Mouse (Mus musculus) MEL (cell line): ENCODE results near the gene Ptgs1. TPM values are rescaled to one million over a fixed set of nuclear protein-coding genes. Genes with fewer than 3 reads are reported as not detected.

Source experiments
- DNase-seq: peaks from one replicate; pipeline ENCODE4 v3.0.0; 2011; ENCODE audit warnings: low read depth, low spot score
- H3K27ac ChIP-seq: 2 replicates; pipeline ENCODE4 v1.5.1; 2012; ENCODE audit warnings: low read depth, mild to moderate bottlenecking, control low read depth, low read length, moderate library complexity; ENCODE audit not compliant: control insufficient read depth
- H3K27me3 ChIP-seq, 2 experiments: fragments of 150-350 bp in 1 of 2; sonication (generic) in 1 of 2; 2 replicates each; pipeline ENCODE4 v1.6.1; 2012; ENCODE audit warnings: low read length in 2 of 2, mild to moderate bottlenecking in 2 of 2, improper control_type of control experiment in 1 of 2, moderate library complexity in 1 of 2; ENCODE audit not compliant: insufficient read depth in 2 of 2, control insufficient read depth in 1 of 2
- H3K36me3 ChIP-seq, 2 experiments: 2 replicates each; pipeline ENCODE4 v1.6.1; 2012 to 2014; ENCODE audit warnings: low read length in 2 of 2, improper control_type of control experiment in 1 of 2, inconsistent platforms in 1 of 2, mild to moderate bottlenecking in 1 of 2; ENCODE audit not compliant: insufficient read depth in 2 of 2, control insufficient read depth in 1 of 2
- H3K4me1 ChIP-seq, 2 experiments: fragments of 150-350 bp in 1 of 2; sonication (generic) in 1 of 2; 2 replicates each; pipeline ENCODE4 v1.6.1; 2012; ENCODE audit warnings: low read length in 2 of 2, improper control_type of control experiment in 1 of 2, mild to moderate bottlenecking in 1 of 2; ENCODE audit not compliant: insufficient read depth in 2 of 2, control insufficient read depth in 1 of 2
- H3K4me3 ChIP-seq, 2 experiments: fragments of 150-350 bp in 1 of 2; sonication (generic) in 1 of 2; 2 replicates each; pipeline ENCODE4 v1.5.1; 2012; ENCODE audit warnings: low read depth in 2 of 2, low read length in 2 of 2, mild to moderate bottlenecking in 2 of 2, moderate library complexity in 2 of 2, control low read depth in 1 of 2, improper control_type of control experiment in 1 of 2; ENCODE audit not compliant: control insufficient read depth in 1 of 2, insufficient read depth in 1 of 2
- H3K79me2 ChIP-seq: 2 replicates; pipeline ENCODE4 v1.6.1; 2012; ENCODE audit warnings: mild to moderate bottlenecking, low read length, moderate library complexity; ENCODE audit not compliant: control insufficient read depth, poor library complexity, insufficient read depth
- H3K9ac ChIP-seq: 2 replicates; pipeline ENCODE4 v1.6.1; 2012; ENCODE audit warnings: low read depth, mild to moderate bottlenecking, control low read depth, low read length, moderate library complexity; ENCODE audit not compliant: control insufficient read depth, poor library complexity, severe bottlenecking
- H3K9me3 ChIP-seq: fragments of 150-350 bp; sonication (generic); replicated peaks from 2 replicates; pipeline ENCODE4 v1.6.1; 2012; ENCODE audit warnings: mild to moderate bottlenecking, low read length, improper control_type of control experiment, moderate library complexity; ENCODE audit not compliant: insufficient read depth
- CHD1 ChIP-seq: IDR thresholded peaks from 2 replicates; pipeline ENCODE4 v1.6.1; 2012; ENCODE audit warnings: low read depth, mild to moderate bottlenecking, inconsistent platforms, low read length, improper control_type of control experiment
- E2F4 ChIP-seq: IDR thresholded peaks from 2 replicates; pipeline ENCODE4 v1.6.1; 2011; ENCODE audit warnings: low read depth, low read length, improper control_type of control experiment, borderline replicate concordance
- ELF1 ChIP-seq: IDR thresholded peaks from 2 replicates; pipeline ENCODE4 v1.6.1; 2014; ENCODE audit warnings: low read depth, mild to moderate bottlenecking, inconsistent platforms, low read length, improper control_type of control experiment, moderate library complexity
- EP300 ChIP-seq, 2 experiments: IDR thresholded peaks; 2 replicates each; pipeline ENCODE4 v1.6.1; 2011; ENCODE audit warnings: improper control_type of control experiment in 2 of 2, low read length in 2 of 2, low read depth in 1 of 2, mild to moderate bottlenecking in 1 of 2
- GABPA ChIP-seq: IDR thresholded peaks from 2 replicates; pipeline ENCODE4 v1.6.1; 2012; ENCODE audit warnings: low read depth, mild to moderate bottlenecking, inconsistent platforms, low read length, improper control_type of control experiment, moderate library complexity
- JUND ChIP-seq: IDR thresholded peaks from 2 replicates; pipeline ENCODE4 v1.6.1; 2011; ENCODE audit warnings: low read depth, mild to moderate bottlenecking, improper control_type of control experiment, low read length
- KAT2A ChIP-seq: conservative IDR thresholded peaks from 2 replicates; pipeline ENCODE4 v1.6.1; 2012; ENCODE audit warnings: low read depth, low read length, improper control_type of control experiment, inconsistent platforms
- MAX ChIP-seq: IDR thresholded peaks from 2 replicates; pipeline ENCODE4 v1.6.1; 2011; ENCODE audit warnings: low read length, improper control_type of control experiment
- MAZ ChIP-seq: IDR thresholded peaks from 2 replicates; pipeline ENCODE4 v1.6.1; 2012; ENCODE audit warnings: low read depth, mild to moderate bottlenecking, inconsistent platforms, low read length, improper control_type of control experiment
- MXI1 ChIP-seq: IDR thresholded peaks from 2 replicates; pipeline ENCODE4 v1.6.1; 2011; ENCODE audit warnings: mild to moderate bottlenecking, low read depth, low read length, improper control_type of control experiment
- MYC ChIP-seq: IDR thresholded peaks from 2 replicates; pipeline ENCODE4 v1.6.1; 2011; ENCODE audit warnings: low read depth, mild to moderate bottlenecking, low read length, improper control_type of control experiment, moderate library complexity
- NELFE ChIP-seq: IDR thresholded peaks from 2 replicates; pipeline ENCODE4 v1.6.1; 2011; ENCODE audit warnings: low read depth, low read length, improper control_type of control experiment
- NRF1 ChIP-seq: IDR thresholded peaks from 2 replicates; pipeline ENCODE4 v1.6.1; 2014; ENCODE audit warnings: low read depth, mild to moderate bottlenecking, inconsistent platforms, low read length, improper control_type of control experiment, moderate library complexity; ENCODE audit not compliant: poor library complexity, insufficient read depth, severe bottlenecking
- POLR2A ChIP-seq, 2 experiments: IDR thresholded peaks; 2 replicates each; pipeline ENCODE4 v1.6.1; 2011 to 2012; ENCODE audit warnings: low read length in 2 of 2, mild to moderate bottlenecking in 2 of 2, control low read depth in 1 of 2, improper control_type of control experiment in 1 of 2, low read depth in 1 of 2, moderate library complexity in 1 of 2; ENCODE audit not compliant: control insufficient read depth in 1 of 2, insufficient read depth in 1 of 2, poor library complexity in 1 of 2
- POLR2AphosphoS5 ChIP-seq: IDR thresholded peaks from 2 replicates; pipeline ENCODE4 v1.6.1; 2012; ENCODE audit warnings: low read depth, borderline replicate concordance, mild to moderate bottlenecking, inconsistent platforms, low read length, moderate library complexity, mixed read lengths
- SIN3A ChIP-seq: IDR thresholded peaks from 2 replicates; pipeline ENCODE4 v1.6.1; 2012; ENCODE audit warnings: low read length, improper control_type of control experiment, inconsistent platforms
- SMC3 ChIP-seq: IDR thresholded peaks from 2 replicates; pipeline ENCODE4 v1.6.1; 2011; ENCODE audit warnings: low read depth, low read length, improper control_type of control experiment
- TCF12 ChIP-seq: IDR thresholded peaks from 2 replicates; pipeline ENCODE4 v1.6.1; 2014; ENCODE audit warnings: low read depth, mild to moderate bottlenecking, inconsistent platforms, low read length, improper control_type of control experiment, moderate library complexity
- USF1 ChIP-seq: IDR thresholded peaks from 2 replicates; pipeline ENCODE4 v1.6.1; 2014; ENCODE audit warnings: low read depth, mild to moderate bottlenecking, inconsistent platforms, low read length, improper control_type of control experiment, moderate library complexity
- USF2 ChIP-seq, 2 experiments: IDR thresholded peaks; 2 replicates each; pipeline ENCODE4 v1.6.1; 2011 to 2012; ENCODE audit warnings: improper control_type of control experiment in 2 of 2, low read length in 2 of 2, borderline replicate concordance in 1 of 2, inconsistent platforms in 1 of 2, low read depth in 1 of 2, mild to moderate bottlenecking in 1 of 2; ENCODE audit not compliant: insufficient read depth in 1 of 2
- ZKSCAN1 ChIP-seq: IDR thresholded peaks from 2 replicates; pipeline ENCODE4 v1.6.1; 2012; ENCODE audit warnings: low read depth, mild to moderate bottlenecking, inconsistent platforms, low read length, improper control_type of control experiment, moderate library complexity
- polyA plus RNA-seq, 2 experiments: library from polyadenylated mRNA; stranded (reverse) in 1 of 2; unstranded in 1 of 2; fragments of >175 nt in 1 of 2; fragments of >200 nt in 1 of 2; gene quantifications; 2 replicates each; pipeline versions ENCODE4 v1.2.1 to v1.2.4; 2012; ENCODE audit warnings: low replicate concordance in 2 of 2, low read depth in 1 of 2; ENCODE audit not compliant: insufficient read length in 2 of 2, insufficient read depth in 1 of 2, missing spikeins in 1 of 2
- total RNA-seq: library from RNA; depleted of rRNA; stranded (reverse); fragments of 300-350 nt; gene quantifications from 2 replicates; pipeline ENCODE4 v1.2.3, GENCODE M21; 2012

Ptgs1 gene
- total and polyA plus RNA-seq, 3 experiments, result 3.9 to 20.0 TPM; not detected in 1

GRCm38 (mm10) chr2:36234526-36235368 is 4.5 kb downstream of the Ptgs1 start:
- Histone ChIP-seq H3K79me2 (no peaks in the 10 kb centered on the region), H3K27ac (no peak overlapping the region), H3K4me1 (peaks cover 2 to 17% of the 10 kb centered on the region in 2 experiments), H3K36me3 (peaks cover 0 to 11% of the 10 kb centered on the region in 2 experiments; a peak in 2 of 4 replicates), H3K4me3 (no peak overlapping the region), H3K9me3 (no peaks in the 10 kb centered on the region), H3K27me3 (no peaks in the 10 kb centered on the region)
- DNase-seq, result no peak
- TF ChIP-seq EP300 (IDR thresholded peaks at IDR 0.05; ENCODE audit: low read depth in 1 of 2, low read length in 2 of 2), result no peak
- TF ChIP-seq GABPA, result no peak
- TF ChIP-seq SIN3A, result no peak
- TF ChIP-seq JUND, result no peak
- TF ChIP-seq CHD1, result no peak
- no peak for TF ChIP-seq MYC
- TF ChIP-seq TCF12, result no peak
- TF ChIP-seq NELFE, result no peak
- no peak for TF ChIP-seq POLR2A (IDR thresholded peaks at IDR 0.05; ENCODE audit: control insufficient read depth in 1 of 2, insufficient read depth in 1 of 2, low read depth in 1 of 2, low read length in 2 of 2, poor library complexity in 1 of 2)
- TF ChIP-seq MAX, result no peak
- TF ChIP-seq USF1, result no peak
- TF ChIP-seq, all 39 proteins: peak for 0
- no peak overlapping the region for H3K9ac ChIP-seq

DNA sequence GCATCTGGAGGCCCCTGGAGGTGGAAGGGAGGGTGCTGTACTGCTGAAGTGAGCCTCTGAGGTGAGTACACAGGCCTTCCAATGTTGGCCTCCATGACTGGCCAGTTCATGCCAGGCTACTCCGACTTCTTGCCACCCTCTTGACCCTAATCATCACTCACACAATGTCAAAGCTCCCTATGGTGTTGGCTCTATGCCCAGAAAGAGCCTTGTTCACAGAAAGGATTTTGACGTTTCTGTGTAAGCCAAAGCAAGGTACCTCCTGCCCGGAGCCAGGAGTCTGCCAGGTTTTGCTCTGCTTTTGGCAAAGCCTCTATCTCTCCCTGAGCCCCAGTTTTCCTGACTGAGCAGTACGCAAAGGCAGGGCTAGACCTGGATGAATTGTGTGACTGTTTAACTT is 5.7 kb downstream of the Ptgs1 start:
- Histone ChIP-seq H3K27ac (no peak overlapping the region), H3K9me3 (no peaks in the 10 kb centered on the region), H3K36me3 (peaks cover 0 to 7% of the 10 kb centered on the region in 2 experiments; a peak in 2 of 4 replicates), H3K4me3 (no peak overlapping the region), H3K27me3 (no peaks in the 10 kb centered on the region), H3K9ac (no peak overlapping the region), H3K4me1 (peaks cover 2 to 13% of the 10 kb centered on the region in 2 experiments), H3K79me2 (no peaks in the 10 kb centered on the region)
- TF ChIP-seq E2F4 (no peak), TCF12 (no peak), ZKSCAN1 (no peak), MXI1 (no peak), KAT2A (no peak), SIN3A (no peak), POLR2AphosphoS5 (no peak), ELF1 (no peak), SMC3 (no peak), NRF1 (no peak), USF2 (IDR thresholded peaks at IDR 0.05; ENCODE audit: borderline replicate concordance in 1 of 2, insufficient read depth in 1 of 2, low read depth in 1 of 2, low read length in 2 of 2) (no peak), MAZ (no peak)
- DNase-seq, result no peak
